Mouse (Mus musculus): ENCODE measurements around the gene 1700003E16Rik.

Gene 1700003E16Rik

DNA sequence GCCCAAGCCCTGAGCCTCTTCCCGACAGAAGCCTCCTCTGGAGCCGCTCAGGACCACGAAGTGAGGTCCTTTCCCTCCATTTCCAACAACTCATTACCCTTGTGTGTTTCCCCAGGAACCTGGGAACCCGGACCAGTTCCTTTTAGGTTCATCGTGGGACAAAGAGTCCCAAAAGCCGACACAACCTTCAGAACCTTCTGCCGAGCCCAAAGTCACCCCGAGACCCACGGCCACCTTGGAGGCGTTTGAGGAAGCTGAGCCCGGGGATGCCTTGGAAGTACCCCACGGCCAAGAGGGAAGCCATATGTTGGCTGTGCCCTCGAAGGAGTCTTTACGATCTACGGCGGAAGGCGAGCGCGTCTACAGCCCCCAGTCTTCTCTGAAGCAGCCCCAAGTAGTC, 5.2 kb downstream of the 1700003E16Rik start:
- DNase-seq: no peak

- peak in 1 of 2 experiments; percentile 11 for DNase-seq
Measured at GRCm38 (mm10) chr6:83161921-83162641, 5.9 kb downstream of the 1700003E16Rik start.

GRCm38 (mm10) chr6:83162701-83163100, 6.5 kb downstream of the 1700003E16Rik start:
- DNase-seq: peak in 1 of 2 experiments; percentile 56

DNA sequence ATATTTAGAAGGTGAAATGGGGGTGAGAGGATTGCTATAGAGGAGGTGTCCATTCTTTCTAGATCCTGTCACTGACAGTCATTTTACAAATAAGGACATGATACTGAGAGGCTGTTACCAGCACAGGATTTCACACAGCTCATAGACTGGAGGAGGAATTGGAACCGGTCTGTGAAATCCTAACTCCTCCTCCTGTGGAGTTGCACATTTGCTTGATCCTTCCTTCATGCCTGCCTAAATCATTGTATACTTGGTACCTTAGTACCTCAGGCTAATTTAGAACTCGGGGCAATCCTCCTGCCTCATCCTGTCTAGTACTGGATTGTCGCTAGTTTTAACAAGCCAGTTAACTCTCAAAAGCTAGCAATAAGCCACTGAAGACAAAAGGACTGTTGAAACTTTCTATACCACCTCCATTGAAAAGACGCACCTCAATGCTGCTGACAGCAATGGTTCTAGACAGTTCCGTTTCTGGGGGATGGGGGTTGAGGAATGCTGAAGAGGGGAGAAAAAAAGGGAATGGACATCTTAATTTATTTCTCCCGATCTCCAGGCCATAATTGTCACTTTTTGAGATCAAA, 8.9 kb downstream of the 1700003E16Rik start:
- no peak for DNase-seq

- DNase-seq: peak; percentile 87 to 90
Measured at GRCm38 (mm10) chr6:83165607-83166242, 9.5 kb downstream of the 1700003E16Rik start, which contains the start of gene Dctn1. Dctn1 (plus strand) TSS chr6:83165920.

DNA sequence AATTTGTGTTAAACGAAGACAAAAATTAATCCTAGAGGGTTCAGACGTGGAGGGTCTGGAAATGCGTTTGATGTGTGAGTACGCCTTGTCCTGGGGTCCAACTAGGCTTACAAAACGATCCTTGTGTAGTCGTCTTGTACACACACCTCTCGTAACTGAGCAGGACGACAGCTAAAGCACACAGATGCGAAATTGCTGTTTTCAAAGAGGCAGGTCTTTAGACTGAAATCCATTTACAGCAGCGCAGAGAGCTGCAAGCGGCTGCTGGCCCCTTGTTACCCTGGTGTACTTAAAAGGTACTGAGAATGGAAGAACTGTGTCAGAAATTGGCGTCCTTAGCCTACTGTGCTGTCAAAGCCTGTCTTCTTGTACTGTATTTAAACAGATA, 10.0 kb downstream of the 1700003E16Rik start:
- DNase-seq: no peak

- no peak for DNase-seq
Measured at GRCm38 (mm10) chr6:83169872-83170271, 13.7 kb downstream of the 1700003E16Rik start.

- no peak for DNase-seq
Measured at GRCm38 (mm10) chr6:83171063-83171462, 14.9 kb downstream of the 1700003E16Rik start.

GRCm38 (mm10) chr6:83172240-83172920, 16.2 kb downstream of the 1700003E16Rik start:
- no peak for DNase-seq

DNA sequence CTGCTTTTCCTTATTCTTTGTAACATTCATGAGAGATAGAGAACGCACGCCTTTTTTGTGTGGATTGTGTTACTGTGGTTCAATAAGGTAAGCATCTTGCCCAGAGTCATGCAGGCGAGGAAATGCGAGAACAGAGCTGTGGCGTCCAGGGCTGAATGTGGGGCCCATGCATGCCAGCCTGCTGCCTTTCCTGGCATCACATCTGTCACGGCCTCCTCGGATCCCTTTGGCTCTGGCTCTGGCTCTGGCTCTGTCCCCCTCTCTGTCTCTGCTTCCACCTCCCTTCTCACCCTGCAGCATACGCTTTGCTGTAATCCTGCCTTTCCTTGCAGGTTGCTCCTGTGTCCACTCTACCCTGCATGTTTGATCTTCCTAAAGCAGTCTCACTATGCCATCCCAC, 19.8 kb downstream of the 1700003E16Rik start:
- DNase-seq: no peak

DNA sequence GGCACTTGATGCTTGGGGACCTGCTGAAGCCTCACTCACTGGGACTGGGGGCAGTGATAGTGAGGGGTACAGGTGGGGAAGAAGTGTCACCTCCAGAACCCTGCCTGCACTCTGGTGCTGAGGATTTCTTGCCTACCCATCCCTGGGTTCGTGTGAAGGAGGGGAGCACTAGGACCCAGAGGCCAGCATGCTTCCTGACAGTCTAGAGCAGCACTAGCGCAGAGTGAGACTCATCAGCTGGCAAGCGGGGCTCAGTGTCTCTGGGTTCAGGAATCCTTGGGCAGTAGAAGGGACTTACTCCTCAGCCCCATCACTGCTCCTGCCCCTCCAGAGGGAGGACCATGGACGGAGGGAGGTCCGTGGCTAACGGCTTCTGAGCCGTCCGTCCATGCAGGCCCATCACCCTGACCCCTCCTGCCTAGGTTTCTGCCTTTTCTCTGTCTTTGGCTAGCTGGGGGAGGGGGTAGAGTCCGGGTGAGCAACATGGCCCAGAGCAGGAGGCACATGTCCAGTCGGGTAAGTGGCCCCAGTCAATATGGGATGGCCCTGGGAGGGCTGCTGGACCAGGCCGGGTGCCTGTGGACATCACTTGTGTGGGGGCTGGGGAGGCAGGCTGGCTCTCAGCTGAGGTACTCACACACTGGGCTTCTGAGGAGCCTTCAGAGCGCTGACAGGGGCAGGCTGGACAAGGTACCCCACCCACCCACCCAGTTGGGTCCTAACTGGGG, 23.4 kb downstream of the 1700003E16Rik start:
- no peak for DNase-seq

DNA sequence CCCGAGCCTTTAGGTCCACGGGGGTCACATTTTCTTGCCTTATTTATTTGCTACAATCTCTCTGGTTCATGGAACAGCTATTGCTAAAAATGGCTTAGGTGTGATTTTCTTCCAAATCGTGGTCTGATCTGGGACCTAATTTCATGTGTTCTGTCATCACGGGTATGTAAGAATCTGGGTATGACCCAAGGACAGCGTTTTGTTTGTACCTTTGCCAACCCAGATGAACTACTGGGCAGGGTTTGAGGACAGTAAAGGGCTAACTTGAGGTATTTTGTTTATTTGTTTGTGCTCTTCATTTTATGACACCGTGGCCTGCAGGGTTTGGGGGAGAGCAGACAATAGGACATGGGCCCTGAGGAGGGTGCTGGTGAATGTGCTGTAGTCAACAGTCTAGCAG, 24.4 kb downstream of the 1700003E16Rik start:
- no peak for DNase-seq

- no peak for DNase-seq
Measured at GRCm38 (mm10) chr6:83184858-83185435, 28.7 kb downstream of the 1700003E16Rik start.

DNA sequence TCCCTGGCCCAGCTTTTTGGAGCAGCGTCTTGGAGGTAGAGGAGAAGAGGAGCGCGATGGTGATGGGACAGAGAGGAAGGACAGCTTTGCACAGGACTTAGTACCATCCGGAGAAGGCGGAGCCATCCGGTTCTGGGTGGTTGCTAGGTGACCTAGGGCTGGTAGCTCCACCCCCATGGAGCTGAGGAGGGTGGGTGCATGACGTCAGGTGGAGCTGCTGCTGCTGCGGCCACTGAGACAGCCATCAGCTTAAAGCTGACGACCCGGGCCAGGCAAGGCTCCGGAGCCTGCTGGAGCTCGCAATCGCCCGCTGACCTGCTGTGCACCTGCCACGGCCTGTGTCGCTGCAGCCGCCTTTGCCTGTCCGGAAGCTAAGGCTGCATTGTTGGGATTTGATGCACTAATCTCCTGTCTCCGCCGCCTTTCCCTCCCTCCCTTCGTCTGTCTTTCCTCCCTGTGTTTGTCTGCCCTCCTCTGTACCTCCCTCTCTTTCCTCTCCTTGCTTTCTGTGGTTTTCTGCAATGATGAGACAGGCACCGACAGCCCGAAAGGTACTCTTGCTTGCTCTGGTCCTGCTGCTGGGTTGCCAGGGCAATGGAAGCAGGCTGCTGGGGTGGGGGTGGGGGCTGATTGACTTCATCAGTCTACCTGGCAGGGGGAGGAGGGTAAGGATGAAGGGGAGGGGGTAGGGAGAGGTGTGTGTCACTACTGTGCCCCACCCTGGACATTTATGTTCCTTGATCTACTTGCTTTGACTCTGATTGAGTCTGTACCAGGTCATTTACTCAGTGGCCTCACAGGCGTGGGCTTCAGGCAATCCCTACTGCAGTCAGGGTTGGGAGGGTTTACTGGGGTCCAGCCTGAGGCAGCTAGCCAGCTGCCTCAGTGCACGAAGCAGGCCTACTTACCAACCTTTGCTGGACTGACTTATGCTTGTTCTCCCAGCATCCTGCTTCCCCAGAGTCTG, 30.0 kb downstream of the 1700003E16Rik start:
- peak; percentile 15 to 30 for DNase-seq

DNA sequence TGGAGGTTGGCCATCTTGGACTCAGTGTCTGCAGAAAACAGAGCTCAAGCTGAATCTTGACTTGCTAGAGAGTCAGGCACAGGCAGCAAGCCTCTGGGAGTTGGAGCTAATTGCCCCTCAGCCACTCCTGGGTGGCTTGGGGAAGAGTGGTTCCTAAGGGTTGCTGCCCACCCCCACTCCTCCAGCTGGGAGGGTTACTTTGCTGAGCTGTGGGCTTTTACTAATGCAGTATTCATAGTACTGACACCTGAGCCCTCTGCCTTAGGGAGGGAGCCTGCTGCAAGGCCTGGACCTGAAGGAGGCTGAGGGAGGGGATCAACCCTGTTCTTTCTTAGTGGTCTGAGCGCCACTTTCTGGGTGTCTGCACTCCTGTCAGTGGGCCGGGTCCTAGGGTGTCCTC, 30.7 kb downstream of the 1700003E16Rik start:
- DNase-seq: no peak

DNA sequence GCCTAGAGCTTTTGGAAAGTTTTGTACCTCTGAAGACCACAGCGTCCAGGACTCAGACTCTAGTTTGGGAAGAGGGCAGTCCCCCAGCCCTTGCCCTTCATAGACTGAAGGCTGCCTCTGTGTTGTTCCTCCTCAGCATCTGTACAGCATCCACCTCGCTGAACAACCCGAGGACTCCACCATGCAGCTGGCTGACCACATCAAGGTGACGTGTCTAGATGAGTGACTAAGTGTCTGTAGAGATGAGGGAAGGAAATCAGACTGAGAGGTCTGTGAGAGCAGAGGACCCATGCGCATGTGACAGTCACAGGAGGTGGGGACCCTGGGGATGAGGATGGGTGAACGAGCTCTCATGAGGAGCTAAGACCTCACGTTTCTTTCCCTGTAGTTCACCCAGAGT, 37.4 kb downstream of the 1700003E16Rik start:
- DNase-seq: no peak

GRCm38 (mm10) chr6:83197345-83198004, 41.3 kb downstream of the 1700003E16Rik start:
- DNase-seq: peak in 1 of 2 experiments; percentile 9

DNA sequence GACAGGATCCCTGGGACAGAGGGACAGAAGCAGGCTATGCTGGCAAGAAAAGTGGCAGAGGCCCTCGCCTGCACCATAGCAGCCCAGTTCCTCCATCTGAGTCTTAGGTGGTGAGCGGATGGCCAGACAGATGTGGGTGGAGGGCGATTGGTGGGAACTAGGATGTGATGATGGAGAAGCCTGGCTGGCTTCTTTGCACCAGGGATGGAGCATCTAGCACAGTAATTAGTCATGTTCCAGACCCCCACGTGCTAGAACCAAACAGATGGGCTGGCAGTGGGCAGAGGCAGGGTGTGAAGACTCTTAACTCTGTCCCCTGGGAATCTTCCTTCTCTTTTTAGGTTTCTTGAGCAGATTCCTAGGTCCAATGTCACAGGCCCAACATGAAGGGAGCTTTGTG, 47.1 kb downstream of the 1700003E16Rik start:
- DNase-seq: no peak

DNA sequence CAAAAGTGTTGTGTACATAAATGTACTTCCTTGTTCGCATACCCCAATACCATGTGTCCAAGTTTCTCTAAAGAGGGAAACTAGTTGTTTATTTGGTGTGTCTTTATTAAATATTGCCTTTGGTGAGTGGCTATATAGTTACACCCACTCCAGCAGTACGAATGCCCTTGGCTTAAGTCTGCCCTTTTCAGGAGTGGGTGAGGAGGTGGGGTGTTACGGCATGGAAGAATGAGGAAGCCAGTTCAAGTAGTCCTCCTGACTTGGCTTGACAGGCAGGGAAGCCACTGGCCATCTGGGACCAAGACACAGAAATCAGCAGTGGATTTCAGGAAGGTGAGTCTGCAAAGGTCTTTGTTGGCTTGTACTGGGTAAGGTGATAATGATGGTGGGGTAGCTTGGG, 49.6 kb downstream of the 1700003E16Rik start:
- DNase-seq: no peak

GRCm38 (mm10) chr6:83206321-83206720, 50.1 kb downstream of the 1700003E16Rik start:
- DNase-seq: no peak

Data from spleen, adult 18-20 months (tissue).